Mouse (Mus musculus): ENCODE measurements around the gene Noa1.

GRCm38 (mm10) chr5:77351691-77352090, 41.8 kb upstream of the Noa1 start:
- TF ChIP-seq CTCF (IDR thresholded peaks at IDR 0.05) = no peak
- no peak for TF ChIP-seq POLR2A (IDR thresholded peaks at IDR 0.05; ENCODE audit: insufficient read depth, low read depth, low read length)
- TF ChIP-seq EP300 (IDR thresholded peaks at IDR 0.05; ENCODE audit: insufficient read depth, low read depth, low read length) = no peak
